Mouse (Mus musculus) megakaryocyte, embryonic 14.5 days (primary cell): ENCODE measurements at regions not wholly inside any gene's neighbourhood (a gene's known extent, or its start where the extent isn't known, plus 50 kb on each side); places are given as distances from the start of the nearest gene placed in this dataset.

ENCODE experiments used
- FLI1 ChIP-seq: IDR thresholded peaks from 2 replicates; pipeline ENCODE4 v1.6.1; 2012; ENCODE audit warnings: low read length, inconsistent platforms, mixed read lengths
- GATA1 ChIP-seq: IDR thresholded peaks from 3 replicates; pipeline ENCODE4 v1.6.1; 2012; ENCODE audit warnings: mixed read lengths, low read length, inconsistent platforms, borderline replicate concordance

GRCm38 (mm10) chr10:83915133-83915730 is 192.6 kb downstream of the 1500009L16Rik start:
- TF ChIP-seq GATA1 (no peak), FLI1 (no peak)
